Mouse (Mus musculus): ENCODE measurements around the gene Rhno1. TPM values are rescaled to one million over a fixed set of nuclear protein-coding genes. Genes with fewer than 3 reads are reported as not detected.
A peak's percentile ranks its signal among the peaks of the same experiment; 100 is the strongest.

Gene Rhno1
- total RNA-seq, 2 experiments from 2014 or later: 35.0 to 36.9 TPM

DNA sequence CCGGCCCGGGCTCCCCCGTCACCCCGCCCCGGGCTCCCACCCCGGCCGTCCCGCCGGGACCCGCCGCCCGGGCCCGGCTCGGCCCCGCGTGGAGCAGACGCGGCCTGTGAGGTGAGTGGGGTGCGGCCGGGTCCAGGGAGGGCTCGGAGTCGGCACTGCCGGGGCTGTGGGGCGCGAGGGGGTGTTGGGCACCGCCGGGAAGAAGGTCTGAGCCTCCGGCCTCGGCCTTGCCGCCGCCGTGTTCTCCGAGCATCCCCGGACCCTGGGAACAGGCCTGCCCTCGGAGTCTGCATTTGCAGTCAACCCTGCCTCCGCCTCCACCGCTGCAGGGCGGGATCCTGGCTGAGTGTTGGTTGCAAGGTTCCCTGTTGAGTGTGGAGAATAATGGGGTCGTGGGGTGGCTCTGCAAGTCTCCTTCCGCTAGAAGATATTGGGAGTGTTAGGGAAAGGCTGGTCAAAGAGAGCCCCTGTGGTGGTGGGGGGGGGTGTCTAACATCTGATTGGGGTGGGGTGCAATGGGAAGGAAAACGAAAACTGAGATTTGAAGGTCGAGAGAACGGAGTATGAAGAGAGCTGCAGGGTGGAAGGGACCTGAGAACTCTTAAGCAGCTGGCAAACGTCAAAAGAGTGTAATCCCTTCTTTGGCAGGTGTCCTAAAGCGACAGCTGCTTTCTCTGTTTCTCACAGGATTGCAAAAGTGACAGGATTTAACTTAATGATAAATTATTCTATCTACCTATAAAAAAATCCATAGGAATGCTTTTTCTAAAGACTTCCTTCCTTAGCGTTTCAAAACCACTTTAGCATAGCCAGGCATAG lies 505 bp upstream of the Rhno1 start:
- DNase-seq (ENCODE audit: low spot score in 2 of 2): peak in 1 of 2 experiments; percentile 16

DNA sequence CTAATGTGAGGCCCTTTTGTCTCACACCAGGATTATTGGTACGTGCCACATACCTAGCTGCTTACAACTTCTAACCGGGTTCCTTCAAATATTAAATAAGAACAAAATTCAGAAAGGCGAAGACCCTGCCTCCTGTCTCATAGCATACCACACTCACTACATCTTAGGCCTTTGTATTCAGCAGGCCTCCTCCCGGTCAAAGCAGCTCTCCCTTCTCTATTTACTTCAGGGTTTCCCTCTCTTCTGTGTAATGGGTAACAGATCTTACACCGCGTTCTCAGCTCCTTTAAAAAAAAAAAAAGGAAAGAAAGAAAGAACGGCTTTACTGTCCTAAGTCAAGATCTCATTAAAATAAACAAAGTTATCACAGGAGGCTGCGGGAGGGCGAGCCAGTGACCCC lies 810 bp downstream of the Rhno1 start:
- no peak for DNase-seq (ENCODE audit: low spot score in 2 of 2)

DNA sequence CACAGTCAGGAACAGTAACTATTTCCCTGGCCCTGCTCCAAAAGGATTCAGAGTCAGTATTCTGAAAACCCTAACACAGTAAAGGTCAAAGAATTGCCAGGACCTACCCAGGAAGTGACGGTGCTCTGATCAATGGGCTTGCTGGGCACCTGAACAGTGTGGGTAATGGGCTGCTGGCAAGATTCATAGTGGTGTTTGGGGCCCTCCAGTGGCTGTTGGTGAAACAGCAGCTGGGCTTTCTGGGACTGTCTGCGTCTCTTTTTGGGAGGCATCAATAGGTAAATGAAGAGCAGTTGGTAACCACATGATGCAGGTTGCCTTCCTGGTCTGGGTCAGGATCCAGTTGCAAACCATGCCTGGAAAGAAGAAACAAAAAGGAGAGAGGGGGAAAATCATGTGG lies 3.7 kb downstream of the Rhno1 start:
- peak; percentile 36 to 46 for DNase-seq (ENCODE audit: low spot score in 2 of 2)

DNA sequence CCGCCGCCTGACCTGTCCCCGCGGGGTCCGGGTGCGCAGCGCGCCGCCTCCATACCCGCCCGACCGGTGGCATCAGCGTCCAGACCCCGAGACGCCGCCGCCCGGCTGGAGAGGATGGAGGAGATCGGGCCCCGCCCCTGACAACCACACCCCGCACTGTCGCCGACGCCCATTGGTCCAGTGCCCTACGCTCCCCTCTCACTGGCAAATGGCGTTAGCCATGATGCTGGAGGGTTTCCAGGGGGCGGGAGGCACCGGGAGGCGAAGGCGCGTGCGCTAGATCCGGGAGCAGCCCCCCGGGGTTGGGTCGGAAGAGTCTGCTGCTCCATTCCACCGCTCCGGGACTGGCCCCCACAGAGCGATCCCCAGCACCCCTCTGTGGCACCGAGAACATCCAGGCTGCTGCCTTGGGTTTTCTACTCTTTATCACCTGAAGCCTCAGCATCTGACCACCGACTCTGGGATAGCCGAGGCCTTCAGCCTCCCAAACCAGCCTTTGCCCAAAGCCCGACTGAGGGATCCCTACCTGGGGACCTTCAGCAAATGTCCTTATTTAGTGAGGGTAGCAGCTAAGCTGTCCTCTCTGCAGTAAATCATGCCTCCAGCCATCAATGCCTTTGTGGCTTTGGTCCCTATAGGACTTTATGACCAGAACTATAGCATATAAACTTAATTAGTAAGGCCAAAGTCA lies 6.8 kb downstream of the Rhno1 start, which contains the start of gene Tulp3:
TSS of gene Tulp3 (minus strand) at position 126 of the 691 bp plus-strand sequence.
- DNase-seq (ENCODE audit: low spot score in 2 of 2): peak; percentile 89 to 90

DNA sequence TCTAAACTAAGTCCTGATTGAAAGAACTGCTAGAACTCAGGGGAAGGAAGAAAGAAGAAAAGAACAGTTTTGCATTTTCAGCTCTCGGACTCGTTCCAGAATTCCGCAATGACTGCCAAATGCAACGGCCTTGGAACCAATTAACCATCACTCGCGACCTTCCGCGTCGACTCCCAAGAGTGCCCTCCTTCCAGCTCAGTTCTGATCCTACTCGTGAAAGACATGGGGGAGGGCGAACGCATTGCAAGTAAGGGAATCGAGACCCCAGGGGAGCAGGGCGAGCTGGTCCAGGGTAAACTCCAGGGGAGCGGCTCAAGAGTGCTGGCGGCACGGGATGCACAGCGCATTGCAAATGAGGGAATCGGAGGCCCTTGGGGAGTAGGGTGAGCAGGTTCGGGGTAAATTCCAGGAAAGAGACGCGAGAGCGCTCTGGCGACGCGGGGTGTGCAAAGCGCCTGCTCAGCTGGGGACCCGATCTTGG lies 7.5 kb downstream of the Rhno1 start:
- DNase-seq (ENCODE audit: low spot score in 2 of 2): peak; percentile 14 to 45

DNA sequence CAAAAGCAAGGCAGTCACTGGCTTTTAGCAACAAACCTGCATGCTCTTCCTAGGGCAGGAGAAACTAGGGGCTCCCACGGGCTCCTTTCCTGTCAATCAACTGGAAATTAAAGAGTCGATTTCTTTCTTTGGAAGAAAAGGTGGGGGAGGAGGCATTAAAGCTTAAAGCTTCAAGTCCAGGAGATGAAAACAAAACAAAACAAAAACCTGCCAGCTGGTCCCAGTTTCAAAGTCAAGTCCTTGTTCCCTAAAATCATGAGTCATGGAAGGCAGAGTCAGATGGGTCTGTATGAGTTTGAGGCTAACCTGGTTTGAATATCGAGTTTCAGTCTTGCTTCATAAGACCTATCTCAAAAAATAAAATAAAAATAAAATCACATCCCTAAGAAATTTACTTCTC lies 8.6 kb downstream of the Rhno1 start:
- DNase-seq (ENCODE audit: low spot score in 2 of 2): no peak

DNA sequence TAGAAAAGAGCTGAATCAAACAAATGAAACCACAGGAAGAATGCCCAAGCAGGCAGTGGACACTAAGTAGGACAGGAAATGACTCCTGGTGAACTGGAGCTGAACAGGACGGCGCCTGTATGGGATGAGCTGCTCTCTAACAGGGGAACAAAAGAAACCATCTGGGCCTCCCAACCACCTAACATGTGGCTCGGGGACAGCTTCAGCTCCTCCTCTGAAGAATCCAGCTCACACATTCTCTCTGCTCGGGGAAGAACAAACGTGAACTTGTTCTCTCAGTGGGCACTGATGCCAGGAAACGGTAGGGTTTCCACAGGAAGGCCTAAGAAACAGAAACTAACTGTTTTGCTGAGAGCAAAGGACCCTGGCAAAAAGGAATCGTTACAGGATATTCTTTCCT lies 13.0 kb downstream of the Rhno1 start:
- no peak for DNase-seq (ENCODE audit: low spot score in 2 of 2)

DNA sequence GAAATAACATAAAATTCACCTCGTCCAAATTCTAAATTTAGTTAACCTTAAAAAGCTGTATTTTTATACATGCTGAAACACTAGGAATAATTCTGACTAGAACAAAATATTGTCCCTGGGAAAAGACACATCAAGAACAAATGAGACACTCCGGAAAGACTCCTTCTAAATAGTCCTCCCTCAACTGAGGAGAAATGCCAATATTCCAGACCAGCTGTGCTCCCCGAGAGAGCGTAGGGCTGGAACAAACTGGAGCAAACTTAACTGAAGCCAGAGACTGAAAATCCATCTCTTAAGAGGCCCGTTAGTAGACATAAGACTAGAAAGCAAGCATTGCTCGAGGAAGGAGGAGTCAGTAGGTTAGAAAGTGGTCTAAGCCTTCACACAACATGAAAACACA lies 15.9 kb downstream of the Rhno1 start:
- DNase-seq (ENCODE audit: low spot score in 2 of 2): no peak

DNA sequence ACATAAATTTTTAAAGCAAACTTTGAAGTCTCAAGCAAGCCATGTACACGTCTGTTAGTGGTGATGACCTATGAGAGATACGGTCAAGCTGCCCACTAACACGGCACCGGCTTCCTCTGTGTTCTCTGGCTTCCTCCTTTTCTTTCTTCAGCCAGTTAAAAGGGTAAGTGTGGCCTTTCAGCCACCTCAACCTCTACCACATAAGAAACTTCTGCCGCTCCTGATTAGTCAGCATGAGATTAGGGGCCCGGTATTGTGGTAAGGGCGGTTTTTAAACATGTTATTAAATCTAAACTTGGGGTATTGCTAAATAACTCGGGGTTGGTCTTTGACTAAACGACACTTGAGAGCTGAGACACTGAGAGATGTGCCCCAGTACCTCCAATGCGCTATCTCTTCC lies 17.1 kb downstream of the Rhno1 start:
- no peak for DNase-seq (ENCODE audit: low spot score in 2 of 2)

DNA sequence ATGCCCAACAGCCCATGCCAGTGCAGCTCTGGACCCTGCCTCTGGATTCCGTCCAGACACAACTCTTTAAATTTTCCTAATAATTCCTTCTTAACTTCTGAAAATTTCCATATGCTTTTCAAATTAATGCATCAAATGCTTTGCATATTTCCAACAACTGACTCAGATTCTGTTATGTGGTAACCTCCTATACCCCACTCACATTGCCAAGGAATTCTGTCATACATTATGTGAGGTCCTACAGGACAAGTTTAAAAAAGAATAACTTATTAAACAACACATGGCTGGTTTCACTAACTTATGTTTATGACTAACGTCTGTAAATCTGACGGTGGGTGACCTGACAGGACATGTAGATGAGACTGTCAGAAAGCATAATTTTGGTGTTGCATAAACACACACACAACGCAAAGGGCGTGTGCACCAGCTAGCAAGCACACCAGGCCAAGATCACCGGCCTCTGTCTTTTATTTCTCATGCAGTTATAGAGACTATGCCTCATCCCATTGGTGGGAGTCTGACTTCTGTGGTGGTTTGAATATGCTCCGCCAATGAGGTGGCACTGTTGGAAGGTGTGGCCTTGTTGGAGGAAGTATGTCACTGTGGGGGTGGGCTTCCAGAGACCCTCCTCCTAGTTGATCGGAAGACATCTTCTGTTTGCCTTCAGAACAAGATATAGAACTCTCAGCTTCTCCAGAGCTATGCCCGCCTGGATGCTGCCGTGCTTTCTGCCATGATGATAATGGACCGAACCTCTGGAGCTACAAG lies 20.6 kb downstream of the Rhno1 start:
- no peak for DNase-seq (ENCODE audit: low spot score in 2 of 2)

DNA sequence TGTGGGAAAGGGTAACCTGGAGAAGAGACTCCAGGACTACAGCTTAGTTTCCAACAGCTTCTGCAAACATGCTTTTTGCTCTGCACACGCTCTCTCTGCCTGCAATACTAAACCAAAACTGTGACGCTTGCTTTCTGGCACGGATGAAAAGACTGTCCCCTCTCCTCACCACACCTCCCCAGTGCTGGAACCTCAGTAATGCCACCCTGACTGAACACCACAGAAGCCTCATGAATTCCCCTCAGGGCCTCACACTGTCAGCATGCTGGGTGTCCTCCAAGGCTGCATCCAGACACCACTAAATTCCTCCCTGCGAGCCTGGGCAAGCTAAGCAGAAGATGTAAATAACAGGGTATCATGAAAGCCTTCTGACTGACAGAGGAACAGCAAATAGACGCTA lies 23.8 kb downstream of the Rhno1 start:
- DNase-seq (ENCODE audit: low spot score in 2 of 2): no peak

DNA sequence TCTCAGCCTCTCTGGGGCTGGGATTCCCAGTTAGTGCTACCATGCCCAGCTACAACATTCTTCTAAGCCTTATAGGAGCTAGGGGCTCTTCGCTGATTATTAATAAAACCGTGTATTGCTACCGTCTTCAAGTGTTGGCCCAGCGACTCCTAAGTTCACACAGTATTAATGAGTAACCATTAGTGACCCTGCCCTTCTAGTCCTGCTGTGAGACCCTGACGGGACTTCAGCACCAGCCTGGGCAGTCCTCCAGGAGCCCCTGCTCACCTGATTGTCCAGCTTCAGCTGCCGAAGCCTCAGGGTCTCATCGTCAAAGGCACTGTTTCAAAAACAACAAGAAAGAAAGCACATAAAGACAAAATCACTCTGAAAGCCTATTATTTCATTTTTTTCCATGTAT lies 25.2 kb downstream of the Rhno1 start:
- no peak for DNase-seq (ENCODE audit: low spot score in 2 of 2)

DNA sequence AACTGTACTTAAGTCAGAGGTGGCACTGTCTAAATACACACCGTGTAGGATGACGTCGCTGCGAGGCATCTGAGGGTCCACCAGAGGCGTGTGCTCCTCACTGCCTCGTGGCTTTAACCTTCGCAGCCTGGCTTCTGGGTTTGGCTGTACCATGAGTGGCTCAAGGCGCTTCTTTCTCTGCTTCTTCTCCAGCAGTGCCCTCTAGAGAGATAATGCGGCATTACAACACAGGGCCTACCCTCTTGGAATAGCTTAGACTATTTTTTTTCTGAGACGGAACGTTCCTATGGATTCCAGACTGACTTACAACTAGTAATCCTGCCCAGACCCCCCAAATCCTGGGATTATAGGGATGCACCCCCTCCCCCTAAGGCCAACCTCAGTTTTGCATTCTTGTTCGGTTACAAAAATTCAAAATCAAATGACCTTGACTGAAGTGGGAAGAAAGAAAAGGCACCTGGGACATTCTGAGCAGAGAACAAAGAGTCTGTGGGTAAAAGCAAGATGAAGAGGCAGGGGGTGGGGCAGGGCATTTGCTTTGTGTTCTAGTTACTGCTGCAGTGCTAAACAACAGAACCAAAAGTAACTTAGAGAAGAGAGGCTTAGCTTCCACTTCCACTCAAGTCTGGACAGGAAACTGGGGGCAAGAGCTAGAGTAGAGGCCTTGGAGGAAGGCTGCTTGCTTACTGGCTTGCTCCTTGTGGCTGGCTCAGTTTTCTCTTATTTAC lies 28.1 kb downstream of the Rhno1 start:
- DNase-seq (ENCODE audit: low spot score in 2 of 2): peak; percentile 14 to 28

DNA sequence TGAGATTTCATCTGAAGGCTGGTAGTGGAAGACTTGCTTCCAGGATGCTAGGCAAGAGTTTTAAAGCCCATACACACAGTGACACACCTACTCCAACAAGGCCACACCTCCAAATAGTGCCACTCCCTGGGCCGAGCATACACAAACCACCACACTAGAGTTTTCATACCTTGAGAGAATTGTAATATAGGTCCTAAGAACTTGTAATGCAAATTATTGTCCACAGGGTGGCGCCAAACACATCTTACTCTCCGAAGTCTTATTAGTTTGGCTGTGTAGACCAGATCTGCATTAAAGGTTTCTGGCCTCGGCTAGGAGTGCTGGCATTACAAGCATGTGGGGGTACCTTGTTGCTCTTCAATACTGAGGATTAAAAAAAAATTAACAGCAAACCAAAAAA lies 44.4 kb downstream of the Rhno1 start:
- DNase-seq (ENCODE audit: low spot score in 2 of 2): no peak

DNA sequence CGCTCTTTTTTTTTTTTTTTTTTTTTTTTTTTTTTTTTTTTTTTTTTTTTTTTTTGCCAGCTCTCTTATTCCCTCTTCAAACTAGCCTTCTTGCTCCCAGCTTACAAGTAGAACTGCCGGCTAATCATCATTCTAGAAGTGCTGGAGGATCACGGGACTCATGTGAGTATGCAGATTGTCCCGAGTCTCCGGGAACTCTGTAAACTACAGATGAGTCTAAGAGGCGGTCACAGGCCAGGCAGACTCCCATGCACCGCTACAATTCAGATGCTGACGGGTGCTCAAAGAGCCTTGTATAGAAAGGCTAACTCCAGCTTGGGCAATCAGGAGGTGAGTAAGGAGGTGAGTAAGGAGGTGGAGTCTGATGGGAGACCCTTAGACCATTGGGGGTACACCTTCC lies 47.1 kb downstream of the Rhno1 start:
- no peak for DNase-seq (ENCODE audit: low spot score in 2 of 2)

DNA sequence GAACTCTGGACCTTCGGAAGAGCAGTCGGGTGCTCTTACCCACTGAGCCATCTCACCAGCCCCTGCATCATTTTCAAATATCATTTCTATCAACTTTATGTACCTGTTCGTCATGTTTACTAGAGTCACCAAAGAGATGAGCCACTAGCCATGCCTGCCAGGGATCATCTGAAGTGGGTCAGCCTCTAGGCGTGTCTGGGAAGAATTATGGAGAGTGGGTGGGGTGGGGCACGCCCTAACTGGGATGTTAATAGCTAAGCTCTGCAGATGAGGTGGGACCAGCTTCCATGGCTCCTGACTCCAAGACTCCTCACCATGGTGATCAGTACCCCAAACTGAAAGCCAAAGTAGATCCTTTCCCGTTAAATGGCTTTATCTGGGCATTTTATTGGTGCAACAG lies 47.9 kb downstream of the Rhno1 start:
- DNase-seq (ENCODE audit: low spot score in 2 of 2): no peak

DNA sequence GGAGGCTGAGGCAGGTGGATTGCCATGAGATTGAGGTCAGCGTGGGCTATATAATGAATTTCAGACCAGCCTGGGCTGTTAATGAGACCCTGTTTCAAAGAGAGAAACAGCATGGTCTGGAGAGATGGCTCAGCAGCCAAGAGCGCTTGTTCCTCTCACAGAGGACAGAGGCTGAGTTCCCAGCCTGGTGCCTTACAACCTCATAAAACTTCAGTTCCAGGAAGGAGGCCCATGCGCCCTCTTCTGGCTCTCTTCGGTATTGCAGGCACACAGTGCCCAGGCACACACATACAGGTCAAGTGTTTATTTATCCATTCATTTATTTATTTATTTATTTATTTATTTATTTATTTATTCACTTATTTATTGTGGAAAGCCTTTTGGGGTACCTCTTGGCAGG lies 54.4 kb downstream of the Rhno1 start:
- DNase-seq (ENCODE audit: low spot score in 2 of 2): no peak

Measured in adrenal gland, postnatal 4 days (tissue).